Mouse (Mus musculus): ENCODE results near the gene Klhdc7b.

Klhdc7b gene

DNA sequence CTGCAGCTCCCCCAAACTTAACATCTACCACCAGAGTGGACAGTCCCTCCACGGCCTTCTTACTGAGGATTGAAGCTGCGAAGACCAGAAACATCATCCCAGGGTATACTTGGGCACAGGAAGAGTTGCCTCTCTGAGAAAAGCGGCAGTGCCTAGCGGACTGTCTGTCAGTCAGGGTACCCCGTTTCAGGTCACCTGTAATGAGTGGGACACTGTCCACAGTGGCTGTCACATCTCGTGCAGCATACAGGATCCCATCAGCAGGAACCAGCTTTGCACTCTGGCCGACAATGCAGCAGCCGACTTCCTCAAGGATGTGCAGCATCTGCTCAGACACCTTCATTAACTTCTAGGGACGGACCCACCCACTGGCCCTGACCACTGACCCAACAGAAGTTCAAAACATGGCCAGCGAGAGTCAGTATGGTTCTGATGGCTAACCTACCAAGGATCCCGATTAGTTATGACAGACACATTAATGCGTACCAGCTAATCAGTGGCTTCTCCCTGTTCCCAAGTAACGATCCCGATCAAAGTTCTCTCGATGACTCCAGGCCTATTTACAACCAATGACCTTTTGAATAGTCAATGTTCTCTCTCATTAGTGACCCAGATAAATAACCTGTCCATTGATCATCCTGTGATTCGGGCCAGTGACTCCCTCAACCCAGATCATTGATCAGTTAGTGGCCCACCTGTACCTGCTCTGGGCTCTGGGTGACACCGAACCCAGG is 9.7 kb upstream of the Klhdc7b start:
- DNase-seq (ENCODE audit: low read depth, low spot score): no peak

DNA sequence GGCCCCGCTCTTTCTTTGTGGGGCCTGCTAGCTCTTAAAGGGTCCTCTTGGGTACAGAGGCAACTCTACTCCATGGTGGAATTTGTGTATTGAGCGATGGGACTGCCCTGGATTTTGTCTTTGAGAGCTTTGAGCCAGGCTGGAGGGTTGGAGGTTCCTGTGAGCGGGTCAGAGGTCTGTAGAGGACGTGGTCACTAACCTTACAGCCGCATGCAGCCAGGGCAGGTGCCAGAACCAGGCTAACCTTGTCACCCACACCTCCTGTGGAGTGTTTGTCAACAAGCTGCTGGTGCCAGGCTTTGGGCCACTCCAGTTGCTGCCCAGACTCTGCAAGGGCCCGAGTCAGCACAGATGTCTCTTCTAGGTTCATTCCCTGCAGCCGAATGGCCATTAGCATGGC is 8.7 kb upstream of the Klhdc7b start:
- no peak for DNase-seq (ENCODE audit: low read depth, low spot score)

DNA sequence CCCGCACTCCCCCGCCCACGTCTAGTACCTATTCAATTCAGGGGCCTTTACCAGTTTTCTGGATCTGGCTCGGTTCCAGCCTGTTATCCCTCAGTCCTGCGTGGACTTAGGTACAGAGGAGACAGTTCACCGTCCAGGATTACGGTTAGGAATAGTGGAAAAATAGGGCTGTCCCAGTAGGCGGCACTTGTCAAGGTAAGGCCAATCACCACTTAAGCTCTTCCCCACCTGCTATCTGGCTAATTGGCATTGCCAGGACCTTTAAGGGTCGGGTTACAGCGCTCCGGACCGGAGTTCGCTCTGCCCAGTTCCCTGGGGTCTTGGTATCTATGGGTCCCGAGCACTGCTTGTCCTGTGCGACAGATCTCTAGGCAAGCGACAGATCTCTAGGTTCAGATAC is 7.8 kb upstream of the Klhdc7b start, which contains the start of gene Tymp:
TSS of gene Tymp (minus strand) at position 83 of the 400 bp plus-strand sequence.
- DNase-seq (ENCODE audit: low read depth, low spot score): no peak

DNA sequence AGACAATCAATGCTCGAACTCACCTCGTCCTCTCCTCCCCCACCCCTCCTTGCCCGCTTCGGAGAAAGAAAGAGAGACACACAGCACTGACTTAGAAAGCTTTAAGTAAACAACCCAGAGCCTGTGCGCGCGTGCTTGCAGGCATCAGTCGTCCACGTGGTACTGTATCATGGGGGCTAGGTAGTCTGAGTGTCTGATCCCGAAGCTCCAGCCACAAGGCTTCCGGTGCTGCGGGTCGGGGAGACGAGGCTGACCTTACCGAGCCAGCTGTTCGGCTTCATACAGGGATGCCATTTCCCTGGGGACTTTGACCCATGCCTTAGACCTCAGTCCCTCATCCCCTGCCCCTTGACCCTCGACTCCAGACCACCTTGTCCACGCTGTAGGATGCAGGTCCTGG is 7.4 kb upstream of the Klhdc7b start:
- no peak for DNase-seq (ENCODE audit: low read depth, low spot score)

DNA sequence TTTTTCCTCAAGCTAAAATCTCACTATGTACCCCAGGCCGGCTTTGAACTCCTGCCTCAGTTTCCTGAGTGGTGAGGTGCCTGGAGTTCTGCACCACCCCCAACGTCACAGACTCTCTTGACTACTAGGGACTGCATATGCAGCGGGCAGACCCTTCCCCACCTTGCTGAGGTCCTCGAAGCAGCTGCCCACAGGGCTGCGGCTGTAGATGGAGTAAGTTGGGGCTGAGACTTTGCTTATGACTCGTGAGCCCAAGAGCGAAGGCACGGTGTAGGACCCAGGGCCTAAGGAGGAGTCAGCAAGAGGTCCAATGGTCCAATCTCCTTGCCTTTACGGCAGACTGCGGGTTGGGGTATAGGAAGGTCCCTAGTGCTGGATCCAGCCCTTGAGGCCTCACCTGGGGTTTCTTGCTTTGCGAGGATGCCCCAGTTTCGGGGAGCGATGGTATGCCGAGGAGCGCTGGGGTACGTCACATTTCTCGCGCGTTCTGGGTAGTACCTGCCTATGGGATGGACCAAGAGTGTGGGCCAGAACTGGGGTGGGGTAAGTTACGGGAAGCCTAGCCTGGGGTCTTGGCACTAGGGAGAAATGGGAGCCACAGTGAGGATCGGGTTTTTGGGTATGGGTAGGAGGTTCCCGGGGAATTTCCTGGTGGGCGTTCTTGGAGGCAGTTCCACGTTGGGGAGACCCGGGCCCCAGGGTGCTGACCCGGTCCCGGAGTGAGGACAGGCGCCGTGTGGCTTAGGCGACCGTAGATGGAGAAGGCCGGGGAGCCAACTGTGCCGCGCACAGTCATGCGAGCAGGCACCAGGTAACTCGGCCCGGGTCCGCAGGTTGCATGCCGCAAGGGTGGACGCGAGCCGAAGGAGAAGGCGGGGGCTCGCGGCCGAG is 6.5 kb upstream of the Klhdc7b start:
- no peak for DNase-seq (ENCODE audit: low read depth, low spot score)

DNA sequence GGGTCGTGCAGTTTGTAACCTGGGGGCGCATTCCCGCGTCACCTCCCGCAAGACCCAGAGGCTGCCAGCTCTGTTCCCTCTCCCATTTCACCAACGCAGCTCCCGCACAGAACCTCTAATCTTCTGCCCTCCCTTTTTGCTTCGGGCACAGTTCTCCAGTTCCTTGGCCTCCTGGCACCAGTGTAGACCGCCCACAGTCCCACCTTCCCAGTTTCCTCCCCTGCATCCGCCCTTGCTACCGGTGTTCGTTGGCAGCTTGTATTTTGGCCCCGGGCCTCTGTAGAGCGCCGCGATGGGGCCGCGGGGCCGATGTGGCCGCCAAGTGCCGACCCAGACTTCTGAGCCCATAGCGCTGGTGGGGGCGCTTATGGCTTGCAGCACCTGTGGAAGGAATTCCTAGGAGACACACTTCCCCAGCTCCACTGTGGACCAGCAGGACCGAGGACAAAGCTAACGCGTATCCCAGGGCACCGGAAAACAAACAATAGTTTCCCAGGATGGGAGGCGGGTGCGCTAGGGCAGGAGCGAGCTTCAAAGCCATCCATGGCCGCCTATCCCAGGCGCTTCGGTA is 5.8 kb upstream of the Klhdc7b start, which contains the start of gene Odf3b:
TSS of gene Odf3b (minus strand) at position 452 of the 571 bp plus-strand sequence.
- DNase-seq (ENCODE audit: low read depth, low spot score): no peak

DNA sequence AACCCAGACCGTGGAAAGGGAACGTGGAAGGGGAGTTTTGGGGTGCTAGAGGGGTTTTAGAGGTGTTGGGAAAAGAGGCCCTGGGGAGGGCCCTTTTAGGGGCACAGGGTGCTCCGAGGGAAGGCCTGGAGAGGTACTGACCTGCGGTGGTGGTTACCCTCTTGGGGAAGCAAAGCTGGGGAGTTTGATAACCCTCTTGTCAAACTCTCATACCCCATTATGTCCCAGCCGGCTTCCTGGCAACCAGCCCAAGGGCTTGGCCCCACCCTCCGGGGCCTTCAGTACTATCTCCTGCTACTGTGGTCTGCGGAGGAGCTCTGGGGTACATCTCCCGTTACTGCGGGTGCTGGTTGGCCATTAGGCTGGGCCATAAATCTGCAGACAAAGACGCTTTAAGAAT is 5.3 kb upstream of the Klhdc7b start:
- DNase-seq (ENCODE audit: low read depth, low spot score): no peak

DNA sequence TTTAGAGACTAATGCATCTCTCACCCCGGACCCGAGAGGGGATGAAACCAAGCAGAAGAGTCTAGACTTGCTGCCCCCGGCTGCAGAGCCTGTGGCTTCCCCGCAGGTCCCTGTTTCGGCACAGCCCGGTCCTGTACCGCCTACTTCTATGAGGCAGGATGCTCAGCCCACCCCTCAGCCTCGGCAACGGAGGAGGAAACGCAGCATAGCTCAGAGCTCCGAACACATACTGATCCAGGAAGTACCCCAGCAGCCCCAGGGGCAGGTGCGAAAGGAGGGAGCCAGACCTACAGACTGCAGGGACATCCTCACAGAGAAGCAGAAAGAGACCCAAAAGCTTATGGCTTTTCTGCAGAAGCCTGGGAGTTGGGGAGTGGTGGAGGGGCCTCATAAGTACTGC is 2.4 kb downstream of the Klhdc7b start:
- no peak for DNase-seq (ENCODE audit: low read depth, low spot score)

DNA sequence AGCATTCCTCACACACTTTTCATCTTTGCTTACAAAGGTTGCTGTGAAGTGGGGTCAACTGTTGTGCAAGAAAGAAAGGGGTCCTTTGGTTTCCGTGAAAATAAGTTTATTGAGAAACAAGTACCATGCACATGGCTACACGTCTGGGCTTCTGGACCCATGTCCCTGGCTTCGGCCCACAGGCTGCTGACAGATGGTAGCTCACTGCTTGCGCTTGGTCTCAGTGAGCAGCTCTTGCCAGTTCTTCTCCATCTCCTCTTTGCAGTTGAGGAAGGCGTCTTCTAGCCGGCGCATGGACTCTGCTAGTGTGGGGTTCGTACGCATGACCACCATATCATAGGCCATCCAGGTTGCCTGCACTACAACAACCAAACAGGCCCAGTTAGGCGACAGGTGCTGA is 5.4 kb downstream of the Klhdc7b start:
- no peak for DNase-seq (ENCODE audit: low read depth, low spot score)

DNA sequence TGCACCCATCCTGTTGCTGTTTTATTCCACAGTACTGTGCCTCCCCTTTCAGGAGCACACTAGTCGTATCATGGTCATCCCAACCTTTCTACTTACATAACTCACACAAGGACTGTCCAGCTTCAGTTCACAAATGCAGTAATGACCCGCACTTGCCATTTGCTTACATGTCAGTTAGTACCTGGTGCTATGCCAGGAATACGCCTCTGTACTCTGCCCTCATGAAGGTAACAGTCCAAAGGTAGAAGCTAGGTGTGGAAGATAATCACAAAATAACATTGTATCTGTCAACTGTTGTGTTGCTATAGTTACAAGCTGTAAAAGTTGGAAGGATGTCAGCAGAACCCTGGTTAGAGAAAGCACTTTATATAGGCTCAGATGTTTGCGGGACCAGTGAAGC is 12.2 kb downstream of the Klhdc7b start:
- DNase-seq (ENCODE audit: low read depth, low spot score): no peak

DNA sequence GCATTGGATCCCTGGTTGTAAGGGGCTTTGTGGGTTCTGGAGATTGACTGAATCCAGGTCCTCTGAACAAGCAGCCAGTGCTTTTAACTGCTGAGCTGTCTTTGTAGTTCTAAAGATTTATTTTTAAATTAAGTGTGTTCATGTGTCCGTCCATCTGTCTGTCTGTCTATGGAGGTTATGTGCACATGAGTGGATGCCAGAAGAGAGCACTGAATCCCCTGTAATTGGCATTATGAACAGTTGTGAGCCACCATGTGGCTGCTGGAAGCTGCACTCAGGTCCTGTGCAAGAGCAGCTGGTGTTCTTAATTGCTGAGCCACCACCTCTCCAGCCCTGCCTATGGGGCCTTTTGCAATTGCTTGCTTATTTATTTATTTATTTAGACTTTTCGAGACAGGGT is 13.4 kb downstream of the Klhdc7b start:
- DNase-seq (ENCODE audit: low read depth, low spot score): no peak

DNA sequence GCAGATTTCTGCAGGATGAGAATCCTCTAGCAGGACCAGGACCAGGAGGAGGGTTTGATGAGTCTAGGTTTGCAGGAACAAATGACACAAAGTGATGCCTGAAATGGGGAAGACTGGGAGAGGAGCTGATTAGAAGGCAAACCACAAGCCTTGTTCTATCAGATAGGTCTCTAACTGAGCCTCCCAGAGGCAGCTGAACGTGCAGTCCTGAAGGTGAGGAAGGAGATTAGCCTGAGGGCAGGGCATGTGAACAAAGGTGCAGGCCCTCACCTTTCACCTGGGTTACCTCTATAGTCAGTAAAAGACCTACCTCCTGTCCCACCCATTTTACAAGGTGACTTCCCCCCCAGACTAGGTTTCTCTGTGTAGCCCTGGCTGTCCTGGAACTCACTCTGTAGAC is 15.0 kb downstream of the Klhdc7b start:
- DNase-seq (ENCODE audit: low read depth, low spot score): no peak

DNA sequence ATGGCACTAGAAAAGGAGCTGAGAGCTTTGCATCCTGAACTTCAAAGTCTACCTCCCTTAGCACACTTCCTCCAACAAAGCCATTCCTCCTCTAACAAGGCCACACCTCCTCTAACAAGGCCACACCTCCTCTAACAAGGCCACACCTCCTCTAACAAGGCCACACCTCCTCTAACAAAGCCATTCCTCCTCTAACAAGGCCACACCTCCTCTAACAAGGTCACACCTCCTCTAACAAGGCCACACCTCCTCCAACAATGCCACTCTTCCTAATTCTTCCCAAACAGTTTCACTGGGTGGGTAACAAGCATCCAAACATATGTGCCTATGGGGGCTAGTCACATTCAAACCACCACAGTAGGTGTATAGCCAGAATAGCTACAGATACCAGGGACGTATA is 17.8 kb downstream of the Klhdc7b start:
- DNase-seq (ENCODE audit: low read depth, low spot score): no peak

DNA sequence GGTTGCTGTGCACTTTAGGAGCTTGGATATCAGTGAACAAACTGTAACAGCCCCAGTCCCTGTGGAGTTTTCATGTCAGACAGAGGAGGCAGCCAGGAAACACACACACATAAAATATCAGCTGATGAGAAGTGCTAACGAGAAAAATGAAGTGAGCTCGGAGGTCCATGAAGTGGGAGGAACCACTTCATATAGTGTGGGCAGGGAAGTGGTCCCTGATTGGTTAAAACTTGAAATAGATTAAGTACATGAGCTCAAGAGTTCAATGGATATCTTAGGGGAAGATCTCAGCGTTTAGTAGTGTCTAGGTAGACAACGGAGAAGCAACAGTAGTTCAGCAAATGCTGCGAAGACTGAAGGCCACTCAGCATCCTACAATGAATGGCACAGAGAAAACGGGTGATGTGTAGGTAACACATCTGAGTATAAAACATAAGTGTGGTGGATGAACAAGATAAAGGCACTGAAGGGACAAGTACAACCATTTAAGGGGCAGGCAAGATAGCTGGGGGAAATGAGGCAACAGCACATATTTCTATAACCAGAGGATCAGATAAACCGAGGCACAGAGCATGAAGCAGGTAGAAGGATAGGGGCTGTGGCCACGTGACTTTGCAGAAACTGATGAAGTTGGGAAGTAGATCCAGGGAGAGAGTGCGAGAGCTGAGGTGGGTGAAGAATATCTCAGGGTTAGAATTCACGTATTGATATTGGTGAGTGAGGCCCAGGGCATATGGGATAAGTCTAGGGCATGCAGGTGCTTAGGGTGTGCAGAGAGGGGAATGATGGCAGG is 20.3 kb downstream of the Klhdc7b start:
- no peak for DNase-seq (ENCODE audit: low read depth, low spot score)

DNA sequence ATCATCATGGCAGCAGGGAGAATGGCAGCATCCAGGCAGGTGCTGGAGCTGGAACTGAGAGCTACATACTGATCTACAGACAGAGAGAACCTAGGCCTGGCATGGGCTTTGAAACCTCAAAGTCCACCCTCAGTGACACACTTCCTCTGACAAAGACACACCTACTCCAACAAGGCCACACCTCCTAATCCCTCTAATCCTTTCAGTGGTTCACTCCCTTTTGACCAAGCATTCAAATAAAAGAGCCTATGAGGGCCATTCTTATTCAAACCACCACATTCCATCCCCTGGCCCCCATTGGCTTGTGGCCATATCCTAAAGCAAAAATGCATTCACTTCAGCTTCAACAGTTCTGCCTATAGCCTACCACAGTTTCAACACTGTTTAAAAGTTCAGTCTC is 22.0 kb downstream of the Klhdc7b start:
- DNase-seq (ENCODE audit: low read depth, low spot score): no peak

DNA sequence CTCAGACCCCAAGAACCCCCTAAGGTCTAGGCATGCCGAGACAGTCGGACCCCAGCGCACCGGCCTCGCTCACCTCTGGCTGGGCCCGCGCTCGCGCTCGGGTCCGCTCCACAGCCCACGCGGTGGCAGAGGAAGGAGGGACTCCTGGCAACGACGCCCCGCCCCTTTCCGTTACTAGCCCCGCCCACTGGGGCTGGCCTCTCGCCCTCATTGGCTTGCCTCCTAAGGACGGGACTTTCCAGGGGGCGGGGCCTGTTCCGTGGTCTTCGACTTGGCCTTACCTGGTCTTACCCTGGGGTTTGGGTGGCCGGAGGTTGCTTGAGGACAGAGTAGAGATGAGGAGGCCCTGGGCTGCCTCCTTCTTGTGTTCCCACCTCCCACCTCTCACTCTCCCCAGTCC is 25.4 kb downstream of the Klhdc7b start, which contains the start of gene Syce3:
TSS of gene Syce3 (minus strand) at position 386 of the 400 bp plus-strand sequence.
- no peak for DNase-seq (ENCODE audit: low read depth, low spot score)

DNA sequence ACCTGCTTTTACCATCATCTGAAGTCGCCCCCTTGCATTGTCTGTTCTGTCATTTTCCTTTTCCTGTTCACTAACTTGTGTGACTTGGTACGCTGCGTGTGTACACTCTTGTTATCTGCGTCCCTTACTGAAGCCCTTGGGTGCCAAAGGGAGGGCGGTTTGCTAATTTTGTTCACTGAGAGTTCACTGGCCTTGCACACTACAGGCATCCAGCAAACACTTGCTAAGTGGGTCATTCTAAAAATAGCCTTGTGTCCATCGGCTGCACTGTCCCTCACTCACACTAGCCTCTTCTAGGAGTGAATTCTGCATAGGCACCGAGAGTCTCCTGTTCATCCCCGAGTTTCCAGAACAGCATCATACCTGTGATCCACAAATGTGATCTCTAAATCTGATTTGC is 30.6 kb downstream of the Klhdc7b start:
- DNase-seq (ENCODE audit: low read depth, low spot score): no peak

DNA sequence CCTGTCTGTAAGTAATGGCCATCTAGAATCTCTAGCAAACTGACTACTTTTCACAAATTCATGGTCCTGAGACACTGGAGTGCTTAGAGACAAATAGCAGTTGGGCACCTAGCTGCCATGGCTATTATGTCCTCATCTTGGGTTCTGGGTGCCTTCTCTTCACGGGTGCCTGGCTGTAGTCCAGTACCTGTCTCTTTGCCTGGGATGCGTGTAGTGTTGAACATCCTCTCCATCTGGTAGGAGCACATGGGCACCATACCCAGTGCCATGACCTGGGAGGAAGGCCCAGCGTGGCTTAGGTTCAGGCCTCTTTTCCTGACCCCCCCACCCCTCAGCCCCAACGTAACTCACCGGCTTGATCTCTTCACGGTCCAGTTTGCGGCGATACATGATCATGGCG is 37.2 kb downstream of the Klhdc7b start:
- DNase-seq (ENCODE audit: low read depth, low spot score): no peak

DNA sequence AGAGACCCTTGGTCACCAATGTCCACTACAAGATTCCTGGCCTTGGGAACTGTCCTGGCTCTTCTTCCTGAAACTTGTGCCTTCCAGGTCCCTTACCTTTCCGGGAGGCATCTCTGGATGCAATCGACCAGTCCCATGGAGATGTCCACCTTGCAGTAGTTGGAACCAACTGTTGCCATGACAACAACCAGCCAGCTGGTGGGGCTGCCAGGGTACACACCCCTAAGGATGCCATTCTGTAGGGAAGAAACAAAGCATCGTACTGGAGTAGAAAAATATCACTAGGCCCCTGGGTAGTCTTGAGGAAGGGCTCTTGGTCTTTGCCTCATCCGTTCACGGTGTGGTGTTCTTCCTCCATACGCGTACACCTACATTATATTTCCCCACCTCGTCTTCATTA is 39.9 kb downstream of the Klhdc7b start:
- DNase-seq (ENCODE audit: low read depth, low spot score): no peak

DNA sequence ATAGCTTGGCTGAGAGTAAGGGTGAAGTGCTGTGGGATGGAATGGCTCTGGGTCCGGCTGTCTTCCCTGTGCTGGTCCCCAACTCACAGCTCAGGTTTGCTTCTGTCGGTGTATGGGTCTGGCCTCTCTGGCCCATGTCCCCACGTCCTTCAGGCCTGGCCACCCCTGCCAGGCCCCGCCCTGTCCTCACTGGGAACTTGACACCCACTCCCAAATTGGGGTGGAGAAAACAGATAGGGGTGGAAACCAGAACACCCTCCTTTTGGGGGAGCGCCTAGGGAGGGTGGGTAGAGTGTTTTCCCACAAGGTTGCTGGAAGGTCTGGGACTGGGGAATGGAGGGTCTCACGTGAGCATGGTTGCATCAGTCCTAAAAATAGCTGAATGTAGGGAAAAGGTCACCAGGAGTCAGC is 41.0 kb downstream of the Klhdc7b start, which contains the start of gene Cpt1b:
TSS of gene Cpt1b (minus strand) at position 153 of the 411 bp plus-strand sequence.
- DNase-seq (ENCODE audit: low read depth, low spot score): no peak

DNA sequence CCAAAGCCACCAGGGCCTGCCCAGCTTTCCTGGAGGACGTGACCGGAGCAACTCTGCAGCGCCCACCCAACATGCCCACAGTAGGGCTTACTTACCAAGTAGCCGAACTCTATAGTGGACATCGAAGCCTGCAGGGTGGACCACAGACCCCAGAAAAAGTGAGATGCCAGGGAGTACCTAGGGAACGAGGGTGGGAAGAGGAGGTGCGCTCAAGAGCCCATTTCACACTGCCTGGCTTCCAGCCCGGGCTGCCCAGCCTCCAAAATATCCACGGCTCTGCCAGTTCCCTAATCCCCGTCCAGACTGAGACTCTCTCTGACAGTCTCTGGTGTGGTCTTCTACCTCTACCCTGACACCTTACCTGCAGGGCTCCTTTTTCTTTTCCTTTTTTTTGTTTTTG is 42.0 kb downstream of the Klhdc7b start:
- DNase-seq (ENCODE audit: low read depth, low spot score): no peak
